Mouse (Mus musculus) limb, embryonic 13.5 days (tissue): ENCODE results near the gene Polrmt. TPM values are rescaled to one million over a fixed set of nuclear protein-coding genes. Genes with fewer than 3 reads are reported as not detected.

Experiments
- ATAC-seq: fragments of 200-750 bp; cut with Nextera tagmentation; 2 replicates; pipeline ENCODE4 v1.8.0; 2017; ENCODE audit warnings: low read depth, moderate number of reproducible peaks, moderate TSS enrichment; ENCODE audit not compliant: low FRiP score
- H3K27ac ChIP-seq: fragments of 300-500 bp; sonication (generic); 2 replicates; pipeline ENCODE4 v1.5.1; 2015; ENCODE audit warnings: inconsistent platforms, mild to moderate bottlenecking, moderate library complexity
- H3K27me3 ChIP-seq: fragments of 300-500 bp; sonication (generic); 2 replicates; pipeline ENCODE4 v1.6.1; 2015; ENCODE audit warnings: mild to moderate bottlenecking, inconsistent platforms
- H3K36me3 ChIP-seq: fragments of 300-500 bp; sonication (generic); 2 replicates; pipeline ENCODE4 v1.6.1; 2015; ENCODE audit warnings: inconsistent platforms, mild to moderate bottlenecking, moderate library complexity
- H3K4me1 ChIP-seq: fragments of 300-500 bp; sonication (generic); 2 replicates; pipeline ENCODE4 v1.6.1; 2015; ENCODE audit warnings: inconsistent platforms
- H3K4me2 ChIP-seq: fragments of 300-500 bp; sonication (generic); replicated peaks from 2 replicates; pipeline ENCODE4 v1.6.1; 2015; ENCODE audit warnings: inconsistent platforms, mild to moderate bottlenecking, moderate library complexity
- H3K4me3 ChIP-seq: fragments of 300-500 bp; sonication (generic); 2 replicates; pipeline ENCODE4 v1.5.1; 2015; ENCODE audit warnings: moderate library complexity, mild to moderate bottlenecking, inconsistent platforms
- H3K9ac ChIP-seq: fragments of 300-500 bp; sonication (generic); 2 replicates; pipeline ENCODE4 v1.6.1; 2015; ENCODE audit warnings: mild to moderate bottlenecking, inconsistent platforms
- H3K9me3 ChIP-seq: fragments of 300-500 bp; sonication (generic); 2 replicates; pipeline ENCODE4 v1.6.1; 2016; ENCODE audit warnings: inconsistent platforms
- WGBS: fragments of 180-500 bp; shearing (Covaris S2); methylation state at CpG from one replicate; pipeline ENCODE4 v1.1.7; 2015; 5-methylcytosine and 5-hydroxymethylcytosine counted together
- polyA plus RNA-seq: library from polyadenylated mRNA; unstranded; fragments of >200 nt; fragmentation: Nextera tagmentation; extraction: Ambion mirVana; gene quantifications from 2 replicates; pipeline ENCODE4 v1.2.1, GENCODE M21; 2015

Gene Polrmt
- polyA plus RNA-seq, 1 experiment from 2014 or later, result 49.4 TPM

- peaks cover 25% of the 10 kb centered on the region for H3K27me3 ChIP-seq
- H3K9me3 ChIP-seq, result peaks cover 46% of the 10 kb centered on the region
- ATAC-seq, result no peak
- H3K36me3 ChIP-seq, result peaks cover 64% of the 10 kb centered on the region
- H3K4me1 ChIP-seq, result no peaks in the 10 kb centered on the region
- H3K4me2 ChIP-seq, result no peak overlapping the region
- H3K27ac ChIP-seq, result no peak overlapping the region
- H3K9ac ChIP-seq, result no peak overlapping the region
- 93% methylated on average over 15 of the region's 15 CpGs for WGBS
- no peak overlapping the region for H3K4me3 ChIP-seq
Observed at GRCm38 (mm10) chr10:79733847-79734246, 12.5 kb downstream of the Polrmt start.

GRCm38 (mm10) chr10:79732500-79732899, 13.9 kb downstream of the Polrmt start:
- ATAC-seq, result no peak
- Histone ChIP-seq H3K9me3 (peaks cover 32% of the 10 kb centered on the region), H3K4me1 (no peaks in the 10 kb centered on the region), H3K4me2 (no peak overlapping the region), H3K4me3 (no peak overlapping the region), H3K27me3 (peaks cover 25% of the 10 kb centered on the region), H3K9ac (no peak overlapping the region), H3K27ac (no peak overlapping the region), H3K36me3 (peaks cover 50% of the 10 kb centered on the region)
- WGBS, result 100% methylated on average over 1 of the region's 1 CpGs

- no peaks in the 10 kb centered on the region for H3K27me3 ChIP-seq
- WGBS, result 87% methylated on average over 13 of the region's 13 CpGs
- no peaks in the 10 kb centered on the region for H3K4me1 ChIP-seq
- peaks cover 20% of the 10 kb centered on the region for H3K36me3 ChIP-seq
- H3K9me3 ChIP-seq, result 0 out of 2 replicates have a peak, but pooled peaks cover 4% of the 10 kb centered on the region
- no peak overlapping the region for H3K9ac ChIP-seq
- ATAC-seq, result no peak
- no peak overlapping the region for H3K4me3 ChIP-seq
- H3K27ac ChIP-seq, result no peak overlapping the region
- no peak overlapping the region for H3K4me2 ChIP-seq
Observed at GRCm38 (mm10) chr10:79729357-79729965, 16.9 kb downstream of the Polrmt start.

GRCm38 (mm10) chr10:79728323-79729249, 17.8 kb downstream of the Polrmt start:
- Histone ChIP-seq H3K9ac (no peak overlapping the region), H3K27ac (no peak overlapping the region), H3K27me3 (no peaks in the 10 kb centered on the region), H3K9me3 (0 out of 2 replicates have a peak, but pooled peaks cover 4% of the 10 kb centered on the region), H3K4me3 (no peak overlapping the region), H3K4me1 (no peaks in the 10 kb centered on the region), H3K36me3 (peaks cover 11% of the 10 kb centered on the region), H3K4me2 (no peak overlapping the region)
- ATAC-seq, result no peak
- 74% methylated on average over 28 of the region's 28 CpGs for WGBS

- H3K36me3 ChIP-seq, result no peaks in the 10 kb centered on the region
- no peak overlapping the region for H3K4me2 ChIP-seq
- no peak overlapping the region for H3K9ac ChIP-seq
- no peak overlapping the region for H3K27ac ChIP-seq
- WGBS, result 34% methylated on average over 11 of the region's 11 CpGs
- H3K9me3 ChIP-seq, result no peaks in the 10 kb centered on the region
- no peaks in the 10 kb centered on the region for H3K27me3 ChIP-seq
- no peak overlapping the region for H3K4me3 ChIP-seq
- H3K4me1 ChIP-seq, result no peaks in the 10 kb centered on the region
- no peak for ATAC-seq
Observed at GRCm38 (mm10) chr10:79726090-79726489, 20.3 kb downstream of the Polrmt start.

- peaks cover 20% of the 10 kb centered on the region for H3K27me3 ChIP-seq
- no peaks in the 10 kb centered on the region for H3K36me3 ChIP-seq
- no peaks in the 10 kb centered on the region for H3K9me3 ChIP-seq
- 78% methylated on average over 7 of the region's 7 CpGs for WGBS
- ATAC-seq, result no peak
- H3K4me2 ChIP-seq, result no peak overlapping the region
- no peaks in the 10 kb centered on the region for H3K4me1 ChIP-seq
- no peak overlapping the region for H3K4me3 ChIP-seq
- H3K9ac ChIP-seq, result no peak overlapping the region
- no peak overlapping the region for H3K27ac ChIP-seq
Observed at GRCm38 (mm10) chr10:79723692-79724091, 22.7 kb downstream of the Polrmt start.

GRCm38 (mm10) chr10:79723047-79723446, 23.3 kb downstream of the Polrmt start:
- no peak overlapping the region for H3K4me2 ChIP-seq
- no peaks in the 10 kb centered on the region for H3K4me1 ChIP-seq
- no peak for ATAC-seq
- no peaks in the 10 kb centered on the region for H3K9me3 ChIP-seq
- no peak overlapping the region for H3K9ac ChIP-seq
- no peak overlapping the region for H3K27ac ChIP-seq
- no peaks in the 10 kb centered on the region for H3K36me3 ChIP-seq
- 73% methylated on average over 6 of the region's 6 CpGs for WGBS
- no peak overlapping the region for H3K4me3 ChIP-seq
- peaks cover 26% of the 10 kb centered on the region for H3K27me3 ChIP-seq

GRCm38 (mm10) chr10:79721089-79721488, 25.3 kb downstream of the Polrmt start:
- 0 out of 2 replicates have a peak overlapping the region, but pooled peaks have one; percentile 4 for H3K9ac ChIP-seq
- H3K36me3 ChIP-seq, result no peaks in the 10 kb centered on the region
- H3K4me1 ChIP-seq, result peaks cover 18% of the 10 kb centered on the region
- H3K4me3 ChIP-seq, result no peak overlapping the region
- H3K27me3 ChIP-seq, result peaks cover 46% of the 10 kb centered on the region
- 69% methylated on average over 5 of the region's 5 CpGs for WGBS
- H3K9me3 ChIP-seq, result no peaks in the 10 kb centered on the region
- ATAC-seq, result no peak
- no peak overlapping the region for H3K4me2 ChIP-seq
- H3K27ac ChIP-seq, result no peak overlapping the region

- H3K36me3 ChIP-seq, result no peaks in the 10 kb centered on the region
- H3K4me3 ChIP-seq, result peak overlapping the region; percentile 60
- H3K9ac ChIP-seq, result no peak overlapping the region
- no peak overlapping the region for H3K27ac ChIP-seq
- peak overlapping the region; percentile 95 for H3K4me2 ChIP-seq
- ATAC-seq, result no peak
- H3K27me3 ChIP-seq, result peaks cover 78% of the 10 kb centered on the region
- WGBS, result 6% methylated on average over 43 of the region's 43 CpGs
- H3K9me3 ChIP-seq, result no peaks in the 10 kb centered on the region
- peaks cover 19% of the 10 kb centered on the region for H3K4me1 ChIP-seq
Observed at GRCm38 (mm10) chr10:79717640-79718357, 28.6 kb downstream of the Polrmt start.

- no peak; the same call in 1 of the 2 replicates for ATAC-seq
- Histone ChIP-seq H3K27me3 (peaks cover 80% of the 10 kb centered on the region), H3K9me3 (no peaks in the 10 kb centered on the region), H3K4me3 (peak overlapping the region; percentile 60), H3K4me1 (peaks cover 19% of the 10 kb centered on the region), H3K9ac (peak overlapping the region; percentile 43), H3K36me3 (peaks cover 2% of the 10 kb centered on the region), H3K4me2 (peak overlapping the region; percentile 95), H3K27ac (no peak overlapping the region)
- WGBS, result under 1% methylated on average over 37 of the region's 44 CpGs
Observed at GRCm38 (mm10) chr10:79716988-79717355, 29.4 kb downstream of the Polrmt start.

- no peak for ATAC-seq
- Histone ChIP-seq H3K27me3 (peaks cover 80% of the 10 kb centered on the region), H3K4me1 (peaks cover 19% of the 10 kb centered on the region), H3K36me3 (peaks cover 8% of the 10 kb centered on the region), H3K27ac (no peak within 1 kb of the TSS), H3K4me2 (peak within 1 kb of the TSS; percentile 95), H3K9ac (peak within 1 kb of the TSS; percentile 43), H3K9me3 (no peaks in the 10 kb centered on the region), H3K4me3 (peak within 1 kb of the TSS; percentile 60)
- 4% methylated on average over 37 of the region's 91 CpGs for WGBS
Observed at GRCm38 (mm10) chr10:79716254-79716987, 30.0 kb downstream of the Polrmt start, which contains the start of gene Hcn2. Gene Hcn2 (plus strand): TSS chr10:79716634.
